ENCODE assay signal across 9 mouse cellular contexts in the genomic region with DNA sequence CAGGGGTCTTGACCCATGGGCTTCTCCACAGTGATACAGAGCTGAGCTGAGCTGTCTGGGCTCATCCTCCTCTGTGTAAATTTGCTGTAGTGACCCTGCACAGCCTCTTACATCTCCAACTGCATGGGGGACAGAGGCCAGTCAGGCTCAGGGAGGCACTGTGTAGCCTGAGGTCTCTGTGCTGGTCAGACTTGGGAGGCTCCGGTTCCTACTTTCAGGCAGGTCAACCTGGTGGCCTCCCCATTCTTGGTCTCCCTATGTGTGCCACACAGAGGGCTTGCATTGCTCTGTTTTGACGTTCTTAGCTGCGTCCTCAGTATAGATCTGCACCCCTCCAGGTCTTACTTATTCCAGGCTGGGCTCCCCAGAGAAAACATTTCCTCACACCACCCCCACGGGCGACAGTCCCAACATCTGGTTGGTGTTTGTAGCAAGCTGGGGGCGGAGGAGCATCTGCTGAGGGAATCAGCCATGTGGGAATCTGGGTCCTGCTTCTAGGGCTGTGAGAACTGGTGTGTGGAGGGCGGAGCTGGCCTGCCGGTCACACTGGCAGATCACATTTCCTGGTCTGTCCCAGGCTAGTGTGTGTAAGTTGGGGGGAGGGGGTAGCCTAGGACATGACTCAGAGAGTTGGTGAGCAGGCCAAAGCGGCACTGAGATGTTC. TPM values are rescaled to one million over a fixed set of nuclear protein-coding genes. Genes with fewer than 3 reads are reported as not detected.
DNase-seq lines count a peak whose midpoint lies in the region; ATAC-seq and TF ChIP-seq lines count a peak whose summit lies in the region.
"Had no signal": no experiment of that assay in that cellular context is flagged by ENCODE, and none has a peak within 500 bp of the region (broad histone marks: within the 10 kb centered on the region; RNA-seq: fewer than 3 reads in every experiment).

No protein-coding gene starts in this region.

- WGBS in hindbrain, embryonic 14.5 days = 43% methylated on average over 9 of the region's 9 CpGs
- 69% methylated on average over 9 of the region's 9 CpGs for WGBS in liver, adult 2 months

- TF ChIP-seq POLR2A in liver, adult 2 months (IDR thresholded peaks at IDR 0.05; ENCODE audit: extremely low read depth, insufficient read depth, low read length) = no peak

- peak overlapping the region; percentile 26; the same call in 1 of the 2 replicates for H3K27ac ChIP-seq in hindbrain, embryonic 14.5 days
- 0 out of 2 replicates have a peak overlapping the region, but pooled peaks have one; percentile 33 for H3K27ac ChIP-seq in liver, adult 2 months (replicated peaks; ENCODE audit: insufficient read depth, low read depth, low read length)
- H3K27ac ChIP-seq: midbrain, embryonic 12.5 days had no signal

- no peaks in the 10 kb centered on the region for H3K79me2 ChIP-seq in liver, adult 2 months (ENCODE audit: control insufficient read depth, insufficient read depth, low read length)

- H3K9me3 ChIP-seq in hindbrain, embryonic 14.5 days (ENCODE audit: control insufficient read depth, low read length) = no peaks in the 10 kb centered on the region
- H3K9me3 ChIP-seq: midbrain, embryonic 12.5 days had no signal

- H3K9ac ChIP-seq in hindbrain, embryonic 14.5 days = no peak overlapping the region
- H3K9ac ChIP-seq in liver, adult 2 months (ENCODE audit: low read depth, low read length) = no peak overlapping the region
- H3K9ac ChIP-seq: midbrain, embryonic 12.5 days had no signal

- no peaks in the 10 kb centered on the region for H3K27me3 ChIP-seq in hindbrain, embryonic 14.5 days (ENCODE audit: control insufficient read depth, insufficient read depth, low read length)
- H3K27me3 ChIP-seq in liver, adult 2 months (ENCODE audit: control insufficient read depth, insufficient read depth, low read length) = no peaks in the 10 kb centered on the region
- H3K27me3 ChIP-seq: midbrain, embryonic 12.5 days had no signal

- no peaks in the 10 kb centered on the region for H3K36me3 ChIP-seq in hindbrain, embryonic 14.5 days (replicated peaks; ENCODE audit: control insufficient read depth, insufficient read depth)
- H3K36me3 ChIP-seq in liver, adult 2 months (ENCODE audit: control insufficient read depth, insufficient read depth, low read length) = no peaks in the 10 kb centered on the region
- H3K36me3 ChIP-seq: midbrain, embryonic 12.5 days had no signal

- no peak overlapping the region for H3K4me2 ChIP-seq in hindbrain, embryonic 14.5 days (replicated peaks)
- H3K4me2 ChIP-seq: midbrain, embryonic 12.5 days had no signal

- DNase-seq in right cerebral cortex, adult 18-20 months = peak; percentile 77
- DNase-seq in right cerebral cortex, postnatal 4 days = no peak
- peak; percentile 75 for DNase-seq in gastrocnemius, adult 18-20 months (ENCODE audit: low spot score)
- DNase-seq in hindbrain, embryonic 14.5 days (ENCODE audit: low spot score) = no peak
- DNase-seq in liver, adult 2 months (ENCODE audit: extremely low read depth, low read depth, low spot score) = no peak
- peak; percentile 55 for DNase-seq in right cerebral cortex, postnatal 25 days
- no peak for DNase-seq in layer of hippocampus, postnatal 25 days (ENCODE audit: extremely low spot score in 1 of 2, low spot score in 1 of 2)
- no peak for DNase-seq in cerebellum, adult 11-12 months

- ATAC-seq in hindbrain, embryonic 14.5 days (ENCODE audit: low FRiP score) = no peak

- no peak overlapping the region for H3K4me3 ChIP-seq in hindbrain, embryonic 14.5 days (replicated peaks; ENCODE audit: low read length)
- H3K4me3 ChIP-seq in liver, adult 2 months (ENCODE audit: insufficient read depth, low read depth, low read length) = no peak overlapping the region
- H3K4me3 ChIP-seq: midbrain, embryonic 12.5 days had no signal

- H3K4me1 ChIP-seq in hindbrain, embryonic 14.5 days (replicated peaks; ENCODE audit: control insufficient read depth, insufficient read depth, low read length) = no peaks in the 10 kb centered on the region
- no peaks in the 10 kb centered on the region for H3K4me1 ChIP-seq in liver, adult 2 months (ENCODE audit: control insufficient read depth, insufficient read depth, low read length)

- TF ChIP-seq CTCF in liver, adult 2 months (IDR thresholded peaks at IDR 0.05; ENCODE audit: low read depth, low read length) = no peak

RNA-seq across cellular contexts. Expression of a gene that starts 9.0 kb away (rescaled TPM):
- 10 to 100 TPM in 1 of 2 experiments, 1 to 10 TPM in 1; 6.1 to 10.0 TPM for total RNA-seq in gastrocnemius, adult 18-20 months (2021)
- polyA plus RNA-seq in hindbrain, embryonic 14.5 days (2014; fragmentation: Nextera tagmentation; extraction: Ambion mirVana) = 23.3 and 25.6 TPM in 2 replicates
- 6.2 and 13.8 TPM in 2 replicates for total RNA-seq in liver, adult 2 months (2014; rRNA removed)
- 9.1 and 9.7 TPM in 2 replicates for polyA plus RNA-seq in liver, adult 2 months (2012; rRNA removed)
- 10 to 100 TPM; 31.4 to 38.0 TPM for total RNA-seq in layer of hippocampus, postnatal 25 days (2021)

RNA-seq across cellular contexts. Expression of a gene that starts 54.3 kb away (rescaled TPM):
- total RNA-seq in gastrocnemius, adult 18-20 months (2021) = 10 to 100 TPM; 19.6 to 34.7 TPM
- polyA plus RNA-seq in hindbrain, embryonic 14.5 days (2014; fragmentation: Nextera tagmentation; extraction: Ambion mirVana) = 62.2 and 69.2 TPM in 2 replicates
- total RNA-seq in liver, adult 2 months (2014; rRNA removed) = 58.6 and 67.0 TPM in 2 replicates
- polyA plus RNA-seq in liver, adult 2 months (2012; rRNA removed) = 60.7 and 90.0 TPM in 2 replicates
- 10 to 100 TPM; 56.8 to 68.2 TPM for total RNA-seq in layer of hippocampus, postnatal 25 days (2021)

Comparison
In these comparisons a context has a peak if more than half of its experiments do, and no peak if none do; other contexts are left out.
1. DNase-seq: peak in right cerebral cortex, adult 18-20 months (single experiment), gastrocnemius, adult 18-20 months (single experiment) and right cerebral cortex, postnatal 25 days (single experiment); none in right cerebral cortex, postnatal 4 days (single experiment), hindbrain, embryonic 14.5 days (single experiment), liver, adult 2 months (single experiment), layer of hippocampus, postnatal 25 days (0 of 2) and cerebellum, adult 11-12 months (single experiment).